Mouse (Mus musculus) stomach, postnatal 0 days (tissue): ENCODE data around the gene Chst11. TPM values are rescaled to one million over a fixed set of nuclear protein-coding genes. Genes with fewer than 3 reads are reported as not detected.

Experiments
- ATAC-seq: fragments of 200-750 bp; cut with Nextera tagmentation; 2 replicates; pipeline ENCODE4 v1.8.0; 2017; ENCODE audit not compliant: low FRiP score, low TSS enrichment
- DNase-seq: peaks from one replicate; pipeline ENCODE4 v3.0.0-alpha.2; 2016; ENCODE audit warnings: low spot score
- H3K27ac ChIP-seq: fragments of 300-500 bp; sonication (generic); replicated peaks from 2 replicates; pipeline ENCODE4 v1.5.1; 2014; ENCODE audit warnings: mild to moderate bottlenecking, control low read depth
- H3K27me3 ChIP-seq: fragments of 300-500 bp; sonication (generic); 2 replicates; pipeline ENCODE4 v1.6.1; 2014; ENCODE audit warnings: low read length; ENCODE audit not compliant: control insufficient read depth, insufficient read depth
- H3K36me3 ChIP-seq: fragments of 300-500 bp; sonication (generic); 2 replicates; pipeline ENCODE4 v1.6.1; 2014; ENCODE audit warnings: low read length, mixed read lengths; ENCODE audit not compliant: control insufficient read depth, insufficient read depth
- H3K4me1 ChIP-seq: fragments of 300-500 bp; sonication (generic); replicated peaks from 2 replicates; pipeline ENCODE4 v1.6.1; 2014; ENCODE audit warnings: antibody characterized with exemption; ENCODE audit not compliant: control insufficient read depth, insufficient read depth
- H3K4me2 ChIP-seq: fragments of 300-500 bp; sonication (generic); replicated peaks from 2 replicates; pipeline ENCODE4 v1.6.1; 2014; ENCODE audit warnings: low read depth, mild to moderate bottlenecking, control low read depth, moderate library complexity
- H3K4me3 ChIP-seq: fragments of 300-500 bp; sonication (generic); 2 replicates; pipeline ENCODE4 v1.5.1; 2014; ENCODE audit warnings: low read depth, low read length, control low read depth
- H3K9ac ChIP-seq: fragments of 300-500 bp; sonication (generic); 2 replicates; pipeline ENCODE4 v1.6.1; 2014; ENCODE audit warnings: mild to moderate bottlenecking, low read length, control low read depth, mixed read lengths
- H3K9me3 ChIP-seq: fragments of 300-500 bp; sonication (generic); 2 replicates; pipeline ENCODE4 v1.6.1; 2016; ENCODE audit warnings: low read length; ENCODE audit not compliant: control insufficient read depth
- CTCF ChIP-seq: IDR thresholded peaks from 2 replicates; pipeline ENCODE4 v1.5.1; 2016; ENCODE audit warnings: antibody characterized with exemption, low read depth, mild to moderate bottlenecking, moderate library complexity
- EP300 ChIP-seq: optimal IDR thresholded peaks from 2 replicates; pipeline ENCODE3; 2016; ENCODE audit warnings: antibody characterized with exemption
- WGBS: fragments of 180-500 bp; shearing (Covaris S2); extraction: QIAGEN DNeasy Blood & Tissue Kit; methylation state at CpG from one replicate; pipeline ENCODE4 v1.1.7; 2014; 5-methylcytosine and 5-hydroxymethylcytosine counted together
- polyA plus RNA-seq: library from polyadenylated mRNA; unstranded; fragments of >200 nt; fragmentation: Nextera tagmentation; extraction: Ambion mirVana; gene quantifications from 2 replicates; pipeline ENCODE4 v1.2.1, GENCODE M21; 2015

Gene Chst11
- polyA plus RNA-seq, 1 experiment from 2014 or later, result 0.45 TPM

DNA sequence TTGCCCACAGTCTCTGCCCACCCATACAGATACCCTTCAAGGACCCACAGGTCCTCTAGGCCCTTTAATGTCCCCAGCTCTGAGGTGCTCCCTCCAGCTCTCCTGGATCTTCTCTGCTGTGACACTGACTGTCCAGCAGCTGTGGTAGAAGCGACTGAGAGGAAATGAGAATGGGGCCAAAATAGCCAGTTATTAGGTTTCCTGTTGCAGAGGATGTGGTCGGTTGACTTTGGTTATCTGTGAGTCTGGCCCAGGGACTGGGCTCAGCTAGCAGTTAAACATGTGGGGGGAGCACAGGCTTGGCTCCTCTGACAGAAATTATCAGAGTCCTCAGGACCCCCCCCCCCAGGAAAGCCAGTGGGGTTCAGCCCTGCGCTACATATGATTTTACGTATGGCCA, 19.7 kb downstream of the Chst11 start:
- no peak overlapping the region for H3K9ac ChIP-seq
- H3K27ac ChIP-seq, result no peak overlapping the region
- H3K9me3 ChIP-seq, result no peaks in the 10 kb centered on the region
- WGBS, result 75% methylated on average over 4 of the region's 4 CpGs
- DNase-seq (no peak), ATAC-seq (no peak)
- H3K27me3 ChIP-seq, result no peaks in the 10 kb centered on the region
- no peaks in the 10 kb centered on the region for H3K36me3 ChIP-seq
- H3K4me2 ChIP-seq, result no peak overlapping the region
- TF ChIP-seq EP300 (no peak), CTCF (no peak)
- no peaks in the 10 kb centered on the region for H3K4me1 ChIP-seq
- H3K4me3 ChIP-seq, result no peak overlapping the region

DNA sequence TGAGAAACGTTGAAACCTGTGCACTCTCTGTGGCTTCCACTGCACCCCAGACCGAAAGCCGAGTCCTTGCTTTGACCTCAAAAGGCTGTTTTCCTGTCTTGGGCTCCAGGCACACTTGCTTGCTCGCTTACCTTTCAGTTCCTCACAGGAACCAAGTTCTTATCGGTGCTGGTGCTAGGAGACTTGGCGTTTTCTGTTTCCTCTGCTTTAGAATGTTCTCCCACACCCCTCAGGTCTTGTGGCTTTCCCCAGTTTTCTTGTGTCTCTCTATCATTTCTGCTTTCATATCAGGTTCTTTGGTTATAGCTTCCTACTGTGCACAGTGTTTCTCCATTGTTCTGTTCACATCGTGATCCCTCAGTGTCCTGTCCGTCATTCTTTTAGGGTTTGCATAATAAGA, 21.0 kb downstream of the Chst11 start:
- Histone ChIP-seq H3K4me1 (no peaks in the 10 kb centered on the region), H3K27ac (no peak overlapping the region), H3K9ac (no peak overlapping the region), H3K4me3 (no peak overlapping the region), H3K36me3 (no peaks in the 10 kb centered on the region), H3K4me2 (no peak overlapping the region), H3K27me3 (no peaks in the 10 kb centered on the region), H3K9me3 (no peaks in the 10 kb centered on the region)
- no peak for TF ChIP-seq CTCF
- TF ChIP-seq EP300, result no peak
- DNase-seq, result no peak
- no peak for ATAC-seq
- 90% methylated on average over 8 of the region's 8 CpGs for WGBS

DNA sequence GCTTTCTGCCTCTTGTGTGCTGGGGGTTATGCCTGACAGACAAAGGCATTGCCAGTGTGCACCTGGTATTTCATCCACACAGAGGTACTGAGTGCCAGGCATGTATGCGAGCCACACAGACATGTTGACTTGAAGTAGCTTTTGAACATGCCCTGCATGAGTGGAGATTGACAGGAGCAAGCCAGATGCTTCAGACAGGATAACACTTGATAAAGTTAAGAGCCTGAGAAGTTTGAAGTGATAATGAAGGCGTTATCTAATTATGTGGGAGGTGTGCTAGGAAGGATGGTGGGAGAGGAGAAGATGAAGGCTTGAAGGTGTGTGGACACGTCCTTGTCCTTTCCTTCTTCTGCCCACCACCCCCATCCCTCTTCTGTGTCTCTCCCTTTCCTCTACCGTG, 28.7 kb downstream of the Chst11 start:
- no peaks in the 10 kb centered on the region for H3K9me3 ChIP-seq
- no peaks in the 10 kb centered on the region for H3K36me3 ChIP-seq
- H3K4me2 ChIP-seq, result no peak overlapping the region
- DNase-seq, result no peak
- no peak overlapping the region for H3K4me3 ChIP-seq
- no peak for ATAC-seq
- H3K4me1 ChIP-seq, result no peaks in the 10 kb centered on the region
- no peaks in the 10 kb centered on the region for H3K27me3 ChIP-seq
- H3K27ac ChIP-seq, result no peak overlapping the region
- H3K9ac ChIP-seq, result no peak overlapping the region
- TF ChIP-seq CTCF, result no peak
- TF ChIP-seq EP300, result no peak
- WGBS, result 78% methylated on average over 4 of the region's 4 CpGs

- no peak for ATAC-seq
- no peaks in the 10 kb centered on the region for H3K27me3 ChIP-seq
- no peak overlapping the region for H3K4me3 ChIP-seq
- no peaks in the 10 kb centered on the region for H3K9me3 ChIP-seq
- H3K4me1 ChIP-seq, result no peaks in the 10 kb centered on the region
- H3K36me3 ChIP-seq, result no peaks in the 10 kb centered on the region
- DNase-seq, result no peak
- TF ChIP-seq CTCF, result no peak
- TF ChIP-seq EP300, result no peak
- H3K4me2 ChIP-seq, result no peak overlapping the region
- WGBS, result 92% methylated on average over 3 of the region's 3 CpGs
- H3K27ac ChIP-seq, result no peak overlapping the region
- H3K9ac ChIP-seq, result no peak overlapping the region
Measured at GRCm38 (mm10) chr10:83015919-83016318, 30.6 kb downstream of the Chst11 start.

- no peak overlapping the region for H3K4me3 ChIP-seq
- no peaks in the 10 kb centered on the region for H3K9me3 ChIP-seq
- no peak for DNase-seq
- no peaks in the 10 kb centered on the region for H3K36me3 ChIP-seq
- no peak overlapping the region for H3K9ac ChIP-seq
- H3K27me3 ChIP-seq, result no peaks in the 10 kb centered on the region
- H3K27ac ChIP-seq, result no peak overlapping the region
- 70% methylated on average over 13 of the region's 13 CpGs for WGBS
- no peak for ATAC-seq
- H3K4me2 ChIP-seq, result no peak overlapping the region
- TF ChIP-seq CTCF (no peak), EP300 (no peak)
- no peaks in the 10 kb centered on the region for H3K4me1 ChIP-seq
Measured at GRCm38 (mm10) chr10:83016779-83017178, 31.5 kb downstream of the Chst11 start.

GRCm38 (mm10) chr10:83017760-83018498, 32.6 kb downstream of the Chst11 start:
- no peak overlapping the region for H3K4me3 ChIP-seq
- TF ChIP-seq EP300, result no peak
- TF ChIP-seq CTCF, result no peak
- no peaks in the 10 kb centered on the region for H3K4me1 ChIP-seq
- no peaks in the 10 kb centered on the region for H3K27me3 ChIP-seq
- ATAC-seq (no peak), DNase-seq (no peak)
- 48% methylated on average over 21 of the region's 21 CpGs for WGBS
- no peak overlapping the region for H3K4me2 ChIP-seq
- no peaks in the 10 kb centered on the region for H3K36me3 ChIP-seq
- H3K9ac ChIP-seq, result no peak overlapping the region
- no peaks in the 10 kb centered on the region for H3K9me3 ChIP-seq
- H3K27ac ChIP-seq, result no peak overlapping the region
